Mouse (Mus musculus) frontal cortex, postnatal 14 days (tissue): Measurements from ENCODE around the gene Npas3.

Source experiments
- DNase-seq, 2 experiments: peaks; one replicate each; pipeline ENCODE4 v3.0.0; 2022; ENCODE audit warnings: low spot score in 2 of 2

The Npas3 gene

GRCm38 (mm10) chr12:54053598-54053997 lies 805.1 kb downstream of the Npas3 start:
- no peak for DNase-seq

GRCm38 (mm10) chr12:54060732-54061131 lies 812.3 kb downstream of the Npas3 start:
- DNase-seq: peak; percentile 57 to 75

GRCm38 (mm10) chr12:54061168-54061567 lies 812.7 kb downstream of the Npas3 start:
- no peak for DNase-seq

DNA sequence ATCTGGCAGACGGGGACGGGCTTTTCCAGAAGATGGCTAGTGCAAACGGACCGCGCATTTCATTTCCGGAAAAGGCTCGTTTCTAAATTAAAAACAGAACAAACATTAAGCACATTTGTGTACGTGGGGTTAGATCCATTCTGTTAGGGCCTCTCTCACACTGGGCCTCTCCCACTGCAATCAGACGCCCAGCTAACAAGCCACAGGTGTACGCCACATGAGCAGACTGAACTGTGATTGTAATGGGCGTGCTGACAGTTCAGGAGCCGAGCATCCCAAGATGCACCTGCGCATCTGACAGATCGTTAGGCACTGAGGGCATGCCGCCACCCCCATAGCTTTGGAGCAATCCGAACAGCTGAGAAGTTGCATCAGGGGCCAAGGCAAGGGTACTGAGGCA lies 816.5 kb downstream of the Npas3 start:
- DNase-seq: no peak

DNA sequence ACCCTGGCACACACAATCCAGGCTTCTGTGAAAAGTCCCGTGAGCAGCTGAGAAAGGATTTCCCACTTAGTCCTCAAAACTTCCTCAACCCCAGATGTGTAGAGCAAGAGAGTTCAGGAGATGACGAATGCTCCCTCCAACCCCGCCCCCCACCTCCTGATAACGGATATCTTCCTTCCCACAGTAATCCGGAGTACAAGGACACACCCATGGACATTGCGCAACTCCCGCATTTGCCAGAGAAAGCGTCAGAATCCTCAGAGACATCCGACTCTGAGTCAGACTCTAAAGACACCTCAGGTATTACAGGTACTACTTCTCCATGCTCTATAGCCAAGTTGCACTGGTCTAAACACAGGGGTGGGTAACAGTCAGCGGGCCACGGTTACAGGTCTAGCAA lies 817.1 kb downstream of the Npas3 start:
- DNase-seq: no peak

GRCm38 (mm10) chr12:54067419-54067818 lies 818.9 kb downstream of the Npas3 start:
- no peak for DNase-seq

GRCm38 (mm10) chr12:54067886-54068756 lies 819.6 kb downstream of the Npas3 start:
- DNase-seq: no peak

- DNase-seq: no peak
These were observed 820.3 kb downstream of the Npas3 start for GRCm38 (mm10) chr12:54068757-54069146.

GRCm38 (mm10) chr12:54074012-54074411 lies 825.5 kb downstream of the Npas3 start:
- no peak for DNase-seq

GRCm38 (mm10) chr12:54080996-54081395 lies 832.5 kb downstream of the Npas3 start:
- DNase-seq: no peak

- DNase-seq: no peak
These were observed 845.3 kb downstream of the Npas3 start for GRCm38 (mm10) chr12:54093729-54094128.

- no peak for DNase-seq
These were observed 848.0 kb downstream of the Npas3 start for GRCm38 (mm10) chr12:54096492-54096891.

DNA sequence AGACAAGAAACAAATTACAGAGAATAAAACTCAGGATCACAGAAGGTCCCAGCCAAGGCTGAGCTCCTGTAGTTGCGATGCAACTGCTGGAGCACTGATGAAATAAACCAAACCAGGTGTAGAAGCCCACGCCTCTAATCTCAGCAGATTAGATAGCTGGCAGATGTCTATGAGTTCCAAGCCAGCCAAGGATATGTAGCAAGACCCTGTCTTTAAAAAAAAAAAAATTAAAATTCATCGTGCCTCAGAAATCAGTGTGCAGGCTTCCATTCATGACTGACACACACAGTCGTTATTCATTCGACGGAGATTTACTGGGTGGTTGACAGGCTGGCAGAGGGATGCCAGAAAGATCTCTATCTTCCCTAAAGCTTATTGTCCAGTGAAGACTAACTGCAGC lies 849.7 kb downstream of the Npas3 start:
- no peak for DNase-seq

- peak; percentile 16 to 54 for DNase-seq
These were observed 850.3 kb downstream of the Npas3 start for GRCm38 (mm10) chr12:54098785-54099184.

GRCm38 (mm10) chr12:54099458-54099857 lies 851.0 kb downstream of the Npas3 start:
- DNase-seq: no peak

DNA sequence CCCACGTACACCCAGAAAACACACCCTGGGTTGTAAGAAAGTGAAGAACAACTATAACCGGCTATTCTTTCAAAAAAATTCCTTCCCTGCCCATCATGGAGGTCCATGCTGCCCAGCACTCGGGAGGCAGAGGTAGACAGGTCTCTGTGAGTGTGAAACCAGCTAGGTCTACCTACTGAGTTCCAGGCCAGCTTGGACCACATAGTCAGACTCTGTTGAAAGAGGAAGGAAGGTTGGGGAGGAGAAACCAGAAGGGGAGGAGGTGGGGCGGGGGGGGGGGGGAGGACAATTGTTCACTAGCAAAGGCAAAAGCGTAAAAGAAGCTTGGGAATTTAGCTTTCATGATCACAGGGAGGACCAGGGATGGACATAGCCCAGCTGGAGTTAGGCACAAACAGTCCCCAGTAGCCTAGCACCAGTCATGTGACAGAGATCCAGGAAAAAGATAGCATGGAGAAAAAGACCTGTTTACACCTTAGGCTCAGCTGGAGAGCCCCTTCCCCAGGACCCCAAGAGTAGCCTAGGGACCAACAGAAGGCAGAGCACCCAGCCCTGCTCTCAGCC lies 852.9 kb downstream of the Npas3 start:
- DNase-seq: no peak

GRCm38 (mm10) chr12:54102500-54102899 lies 854.0 kb downstream of the Npas3 start:
- no peak for DNase-seq

DNA sequence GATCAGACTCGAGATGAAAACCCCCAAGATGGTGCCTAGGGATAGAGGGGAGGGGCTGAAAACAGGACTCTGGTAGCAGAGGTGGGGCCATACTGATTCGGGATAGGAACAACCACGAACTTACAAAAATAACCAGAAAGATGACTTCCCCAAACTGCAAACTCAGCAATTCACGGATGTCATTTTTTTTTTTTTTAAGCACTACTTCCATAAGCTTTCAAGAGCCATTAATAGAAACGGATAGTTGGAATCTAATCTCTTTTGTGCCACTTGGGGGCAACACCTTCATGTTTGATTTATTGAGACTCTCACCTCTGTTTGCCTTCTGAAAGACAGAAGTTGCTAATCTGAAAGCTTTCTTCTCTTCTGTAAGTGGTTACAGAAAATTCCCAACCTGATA lies 857.1 kb downstream of the Npas3 start:
- no peak for DNase-seq

GRCm38 (mm10) chr12:54105946-54106345 lies 857.5 kb downstream of the Npas3 start:
- no peak for DNase-seq

- no peak for DNase-seq
These were observed 861.9 kb downstream of the Npas3 start for GRCm38 (mm10) chr12:54110342-54110741.

- DNase-seq: no peak
These were observed 862.5 kb downstream of the Npas3 start for GRCm38 (mm10) chr12:54110930-54111329.

DNA sequence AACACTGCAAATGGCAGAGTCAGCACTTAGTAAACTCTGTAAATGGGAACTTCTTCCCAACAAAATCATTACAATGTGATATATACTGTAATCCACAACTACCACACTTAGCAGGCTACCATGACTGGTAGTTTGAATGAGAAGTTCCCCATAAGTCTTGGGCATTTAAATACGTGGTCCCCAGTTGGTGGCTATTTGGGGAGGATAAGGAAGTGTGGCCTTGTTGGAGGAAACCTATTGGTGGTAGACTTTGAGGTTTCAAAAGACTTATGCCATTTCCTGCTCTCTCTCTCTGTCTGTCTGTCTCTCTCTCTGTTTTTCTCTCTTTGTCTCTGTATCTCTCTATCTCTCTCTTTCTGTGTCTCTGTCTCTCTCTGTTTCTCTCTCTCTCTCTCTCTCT lies 871.9 kb downstream of the Npas3 start:
- no peak for DNase-seq

GRCm38 (mm10) chr12:54121286-54121685 lies 872.8 kb downstream of the Npas3 start:
- no peak for DNase-seq
